Mouse (Mus musculus) layer of hippocampus, postnatal 10 days (tissue): Measurements from ENCODE around the gene Ncl. TPM values are rescaled to one million over a fixed set of nuclear protein-coding genes. Genes with fewer than 3 reads are reported as not detected.
"Not testable (repeated sequence)": the region's sequence is repeated elsewhere in the genome, so short reads cannot be mapped to it uniquely, and the experiment has no call there.

Experiments
- DNase-seq, 2 experiments: peaks; one replicate each; pipeline ENCODE4 v3.0.0; 2021; ENCODE audit warnings: low spot score in 2 of 2
- total RNA-seq, 2 experiments: library from RNA; stranded (reverse); gene quantifications; 2 replicates each; pipeline ENCODE4 v1.2.3; 2021

The Ncl gene
- total RNA-seq, 2 experiments from 2014 or later = 192 to 208 TPM

- DNase-seq = no peak
Observed at GRCm38 (mm10) chr1:86361852-86362615, 2.8 kb upstream of the Ncl start.

- no peak for DNase-seq
Observed at GRCm38 (mm10) chr1:86360441-86360840, 1.2 kb upstream of the Ncl start.

DNA sequence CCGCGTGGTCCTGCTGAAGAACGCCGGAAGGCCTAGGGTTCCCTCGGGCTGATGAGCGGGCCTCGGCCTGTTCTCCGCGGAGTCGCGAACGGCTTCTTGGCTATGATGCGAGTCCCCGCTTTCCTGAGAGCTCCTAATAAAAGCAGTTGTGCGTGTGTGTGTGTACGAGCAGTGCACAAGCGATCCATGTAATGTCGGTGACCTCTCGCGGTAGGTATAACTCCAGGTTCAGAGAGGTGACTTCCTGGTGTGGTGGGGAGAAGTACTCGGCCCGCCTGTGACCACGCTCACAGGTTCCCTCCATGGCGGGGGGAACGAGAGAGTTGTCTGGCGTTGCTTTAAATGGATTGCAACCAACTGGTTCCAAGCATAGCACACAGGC lies 589 bp upstream of the Ncl start:
- DNase-seq = no peak

- DNase-seq = no peak
Observed at GRCm38 (mm10) chr1:86358229-86358905, 833 bp downstream of the Ncl start.

DNA sequence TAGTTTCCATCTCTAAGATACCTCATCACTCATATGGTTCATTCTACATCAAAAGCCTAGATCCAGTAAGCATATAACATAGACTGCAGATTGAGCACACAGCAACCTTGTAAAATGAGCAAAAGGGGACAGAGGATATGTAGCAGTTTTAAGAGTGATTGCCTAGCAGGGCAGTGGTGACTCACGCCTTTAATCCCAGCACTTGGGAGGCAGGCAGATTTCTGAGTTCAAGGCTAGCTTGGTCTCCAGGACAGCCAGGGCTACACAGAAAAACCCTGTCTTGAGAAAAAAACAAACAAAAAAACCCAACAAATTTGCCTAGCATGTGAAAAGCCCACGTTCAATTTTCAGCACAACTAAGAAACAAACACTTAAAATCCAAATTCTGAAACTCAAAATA lies 5.0 kb downstream of the Ncl start:
- no peak for DNase-seq

GRCm38 (mm10) chr1:86350576-86350975 lies 8.6 kb downstream of the Ncl start:
- DNase-seq = no peak

DNA sequence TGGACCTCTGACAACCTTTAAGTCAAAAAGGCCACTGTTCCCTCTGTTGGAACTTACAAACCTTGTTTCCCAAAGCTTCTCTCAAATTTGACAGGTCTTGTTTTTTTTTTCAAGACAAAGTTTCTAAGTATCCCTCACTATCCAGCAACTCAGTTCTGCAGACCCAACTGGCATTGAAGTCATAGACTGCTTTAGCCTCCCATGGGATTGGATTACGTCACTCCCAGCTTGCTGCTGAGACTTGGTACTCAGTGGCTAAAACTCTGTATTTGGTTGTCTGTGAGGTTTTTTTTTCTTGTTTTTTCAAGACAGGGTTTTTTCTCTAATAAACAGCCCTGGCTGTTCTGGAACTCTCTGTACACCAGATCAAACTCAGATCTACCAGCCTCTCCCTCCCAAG lies 9.5 kb downstream of the Ncl start:
- no peak for DNase-seq

DNA sequence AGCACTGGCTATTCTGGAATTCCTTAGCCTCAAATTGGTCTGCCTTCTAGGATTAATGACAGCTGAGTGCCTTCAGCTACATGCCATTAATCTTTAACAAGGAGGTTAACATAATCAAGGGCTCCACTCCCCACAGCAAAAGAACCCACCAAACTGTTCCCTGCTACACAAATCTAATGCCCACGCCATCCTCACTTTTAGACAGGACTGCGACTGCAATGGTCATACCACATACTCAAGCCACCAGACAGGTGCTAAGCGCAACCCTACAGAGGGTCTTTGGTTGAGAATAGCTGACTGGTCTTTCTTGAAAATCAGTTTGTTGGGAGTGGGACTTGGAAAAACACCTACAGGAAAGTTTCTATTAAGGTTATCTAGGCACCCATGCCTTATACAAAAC lies 10.0 kb downstream of the Ncl start:
- DNase-seq = no peak

DNA sequence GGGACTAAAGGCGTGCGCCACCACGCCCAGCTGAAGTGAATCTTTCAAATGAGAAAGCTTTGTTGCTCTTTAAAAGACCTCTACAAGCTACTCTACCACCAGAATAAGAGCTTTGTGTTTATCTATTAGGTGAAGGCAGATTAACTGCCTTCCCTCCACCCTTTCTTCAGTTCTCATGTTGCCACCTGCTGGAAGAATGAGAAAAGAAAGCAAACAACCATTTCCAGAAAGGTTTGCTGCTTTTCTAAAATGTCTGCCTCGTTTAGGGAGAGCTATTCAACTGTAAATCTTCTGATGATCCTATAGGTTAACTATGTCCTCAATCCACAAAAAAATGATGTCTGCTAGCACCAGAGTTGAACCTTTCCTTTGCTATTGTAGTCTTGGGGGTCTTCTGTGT lies 10.4 kb downstream of the Ncl start:
- DNase-seq = no peak

DNA sequence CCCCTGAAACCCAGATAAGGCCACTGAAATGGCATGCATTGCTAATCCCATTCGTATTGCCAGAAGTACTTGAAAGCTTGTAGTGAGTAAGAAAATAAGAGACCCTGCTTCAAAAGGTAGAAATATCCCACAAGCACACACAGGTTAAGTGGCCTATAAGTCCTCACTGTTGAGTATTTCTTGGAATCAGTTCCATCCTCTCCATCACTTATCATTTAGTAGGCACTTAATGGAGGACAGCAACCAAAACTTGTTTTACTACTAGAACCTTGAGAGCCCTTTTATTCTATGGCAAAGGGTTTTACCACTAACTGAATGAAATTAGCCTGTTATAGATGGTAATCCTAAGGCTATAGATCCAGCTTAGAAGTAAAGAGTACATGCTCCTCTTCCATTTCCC lies 11.1 kb downstream of the Ncl start:
- DNase-seq = no peak

DNA sequence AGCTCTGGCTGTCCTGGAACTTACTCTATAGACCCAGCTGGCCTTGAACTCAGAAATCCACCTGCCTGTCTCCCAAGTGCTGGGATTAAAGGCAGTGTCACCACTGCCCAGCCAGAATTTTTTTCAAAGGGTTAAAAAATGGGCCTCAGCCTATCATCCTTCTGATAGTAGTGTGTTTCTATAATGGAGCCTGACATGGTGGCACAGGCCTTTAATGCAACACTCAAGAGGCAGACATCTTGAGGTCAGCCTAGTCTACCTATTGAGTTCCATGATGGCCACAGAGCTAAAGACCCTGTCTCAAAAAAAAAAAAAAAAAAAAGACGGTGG lies 11.5 kb downstream of the Ncl start:
- no peak for DNase-seq

DNA sequence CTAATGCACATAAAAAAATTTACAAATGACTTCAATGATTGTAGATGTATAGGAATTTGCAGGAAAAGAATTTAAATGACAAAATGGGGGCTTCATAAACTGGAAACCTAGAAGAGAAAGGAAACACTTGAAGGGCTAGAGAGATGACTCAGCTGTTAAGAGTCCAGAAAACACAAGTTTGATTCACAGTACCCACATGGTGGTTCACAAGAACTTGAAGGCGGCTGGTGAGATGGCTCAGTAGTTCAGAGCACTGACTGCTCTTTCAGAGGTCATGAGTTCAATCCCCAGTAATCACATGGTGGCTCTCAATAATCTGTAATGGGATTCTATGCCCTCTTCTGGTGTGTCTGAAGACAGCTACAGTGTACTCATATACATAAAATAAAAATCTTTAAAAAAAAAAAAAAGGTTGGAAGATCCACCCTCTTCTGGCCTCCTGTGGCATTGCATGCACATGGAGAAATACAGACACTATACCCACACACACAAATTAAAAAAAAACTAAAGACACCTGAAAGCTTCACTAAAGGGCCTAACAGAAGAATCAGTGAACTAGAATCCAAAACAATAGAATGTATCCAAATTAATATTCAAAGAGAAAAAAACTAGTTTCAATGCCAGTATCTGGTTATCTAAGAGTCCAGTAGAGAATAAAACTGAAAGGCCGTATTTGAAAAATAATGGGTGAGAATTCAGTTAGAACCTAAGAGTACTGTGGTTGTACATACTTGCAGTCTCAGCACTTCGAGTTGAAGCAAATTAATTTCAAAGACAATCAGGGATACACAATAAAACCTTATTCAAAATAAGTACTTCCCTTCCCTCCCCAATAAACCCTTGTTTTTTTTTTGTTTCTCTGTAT lies 12.1 kb downstream of the Ncl start:
- DNase-seq = no peak

DNA sequence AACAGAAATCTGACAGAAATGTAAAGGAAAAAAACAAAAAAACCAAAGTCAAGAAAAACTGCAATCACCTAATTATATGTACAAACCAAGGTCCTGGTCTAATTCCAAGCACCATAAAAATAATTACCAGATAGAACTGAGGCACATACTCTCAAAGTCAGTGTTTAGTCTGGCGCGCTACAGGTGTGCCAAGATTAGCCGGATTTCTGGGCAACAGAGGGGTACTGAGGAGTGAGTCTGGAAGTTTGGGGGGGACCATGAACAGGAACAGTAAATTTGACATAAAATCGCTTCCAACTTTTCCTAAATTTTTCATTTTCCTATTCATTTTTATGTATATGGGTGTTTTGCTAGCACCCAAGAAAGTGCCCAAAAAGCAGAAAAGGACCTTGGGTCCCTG lies 13.2 kb downstream of the Ncl start:
- no peak for DNase-seq

DNA sequence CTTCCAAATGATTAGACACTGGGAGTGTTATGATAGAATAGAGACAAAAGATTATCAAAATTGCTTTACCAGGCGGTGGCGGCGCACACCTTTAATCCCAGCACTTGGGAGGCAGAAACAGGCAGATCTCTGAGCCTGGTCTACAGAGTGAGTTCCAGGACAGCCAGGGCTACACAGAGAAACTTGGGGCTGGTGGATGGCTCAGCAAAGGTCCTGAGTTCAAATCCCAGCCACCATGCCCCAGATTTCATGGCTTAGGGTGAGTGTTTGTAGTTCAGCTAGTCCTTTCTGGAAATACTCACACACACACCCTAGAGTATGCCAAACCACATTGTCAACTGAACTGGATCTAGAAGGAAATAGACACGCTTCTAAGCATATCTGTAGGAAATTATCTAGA lies 14.1 kb downstream of the Ncl start:
- no peak for DNase-seq

GRCm38 (mm10) chr1:86343969-86344861 lies 15.0 kb downstream of the Ncl start:
- no peak for DNase-seq

DNA sequence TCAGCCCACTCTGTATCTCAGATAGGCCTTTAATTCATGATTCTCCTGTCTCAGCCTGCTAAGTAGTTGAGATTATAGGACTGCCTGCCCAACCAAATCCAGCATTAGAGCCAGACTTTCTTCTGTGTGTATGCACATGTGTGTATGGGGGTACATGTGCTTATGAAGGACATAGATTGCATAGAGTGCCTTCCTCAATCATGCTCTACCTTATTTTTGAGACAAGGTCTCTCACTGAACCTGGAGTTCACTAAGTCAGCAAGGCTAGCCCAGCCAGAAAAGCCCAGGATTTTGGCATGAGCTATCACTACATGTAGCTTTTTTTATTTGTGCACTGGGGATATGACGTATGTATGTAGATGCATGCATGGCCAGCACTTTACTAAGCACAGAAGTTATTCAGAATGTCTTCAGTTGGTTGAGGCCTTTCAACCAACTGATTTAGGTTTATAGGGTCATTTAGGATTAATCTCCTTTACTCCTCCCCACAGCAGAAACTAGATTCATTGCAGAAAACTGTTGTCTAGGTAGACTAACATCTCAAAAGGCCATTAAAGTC lies 16.0 kb downstream of the Ncl start:
- DNase-seq = no peak

DNA sequence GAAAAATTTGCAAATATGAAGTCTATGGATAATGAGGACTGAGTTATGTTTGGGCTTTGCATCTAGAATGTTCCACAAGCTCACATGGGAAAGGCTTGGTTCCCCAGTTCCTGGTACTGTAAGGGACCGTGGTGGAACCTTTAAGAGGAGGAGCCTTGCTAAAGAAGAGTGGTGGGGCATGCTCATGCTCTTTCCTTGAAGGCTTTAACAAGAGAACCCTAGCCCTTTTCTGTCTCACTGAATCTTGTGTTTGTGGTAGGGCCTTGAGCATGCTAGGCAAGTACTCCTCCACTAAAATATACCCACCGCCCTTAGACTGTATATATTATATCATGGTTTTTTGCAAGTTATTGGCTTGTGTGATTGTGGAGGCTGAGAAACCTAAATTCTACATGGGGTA lies 16.8 kb downstream of the Ncl start:
- no peak for DNase-seq

DNA sequence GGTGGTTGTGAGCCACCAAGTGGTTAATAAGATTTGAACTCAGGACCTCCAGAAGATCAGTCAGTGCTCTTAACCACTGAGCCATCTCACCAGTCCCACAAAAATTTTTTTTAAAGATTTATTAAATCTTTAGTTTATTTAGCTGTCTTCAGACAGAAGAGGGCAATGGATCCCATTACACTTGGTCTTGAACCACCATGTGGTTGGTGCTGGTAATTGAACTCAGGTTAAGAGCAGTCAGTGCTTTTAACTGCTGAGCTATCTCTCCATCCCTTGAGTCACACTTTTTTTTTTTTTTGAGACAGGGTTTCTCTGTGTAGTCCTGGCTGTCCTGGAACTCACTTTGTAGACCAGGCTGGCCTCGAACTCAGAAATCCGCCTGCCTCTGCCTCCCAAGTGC lies 18.1 kb downstream of the Ncl start:
- not testable (repeated sequence) for DNase-seq

DNA sequence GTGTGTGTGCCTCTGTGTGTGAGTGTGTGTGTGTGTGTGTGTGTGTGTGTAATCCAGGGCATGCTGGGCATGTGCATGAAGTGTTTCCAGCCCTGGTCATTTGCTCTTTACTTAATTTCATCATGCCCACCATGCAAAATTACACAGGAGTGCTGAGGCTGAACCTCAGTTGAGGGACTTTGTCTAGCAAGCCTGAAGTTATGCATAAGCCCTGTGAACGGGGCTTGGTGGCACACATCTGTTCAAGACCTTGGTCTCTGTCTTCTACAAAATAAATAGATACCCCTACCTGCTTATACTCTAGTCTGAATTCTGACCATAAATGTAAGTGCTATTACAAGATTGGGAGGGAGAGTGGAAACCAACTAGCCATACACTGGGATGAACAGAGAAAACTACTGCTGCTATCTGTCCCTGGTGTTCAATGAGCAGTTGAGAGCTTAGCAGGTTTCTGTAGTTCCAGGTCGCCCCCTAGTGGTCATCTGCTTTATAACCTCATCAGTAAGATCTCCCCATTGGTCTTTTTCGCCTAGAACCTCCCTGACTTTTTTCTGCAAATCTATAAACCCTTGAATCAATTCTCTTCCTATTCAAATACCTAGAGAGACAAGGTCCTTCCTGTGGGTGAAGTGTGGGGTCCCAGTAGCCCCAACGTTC lies 19.9 kb downstream of the Ncl start:
- DNase-seq = peak; percentile 90 to 91

GRCm38 (mm10) chr1:86336330-86336729 lies 22.9 kb downstream of the Ncl start:
- DNase-seq = no peak
